Mouse (Mus musculus) forebrain, embryonic 16.5 days (tissue): ENCODE measurements around the gene Rfk. TPM values are rescaled to one million over a fixed set of nuclear protein-coding genes. Genes with fewer than 3 reads are reported as not detected.

Experiments used
- ATAC-seq: fragments of 200-750 bp; cut with Nextera tagmentation; 2 replicates; pipeline ENCODE4 v1.8.0; 2017; ENCODE audit warnings: mild to moderate bottlenecking, moderate library complexity
- H3K27ac ChIP-seq: fragments of 300-500 bp; sonication (generic); 2 replicates; pipeline ENCODE4 v1.5.1; 2014; ENCODE audit warnings: low read length, control low read depth
- H3K27me3 ChIP-seq: fragments of 300-500 bp; sonication (generic); replicated peaks from 2 replicates; pipeline ENCODE4 v1.6.1; 2014; ENCODE audit warnings: low read length; ENCODE audit not compliant: control insufficient read depth, insufficient read depth
- H3K36me3 ChIP-seq: fragments of 300-500 bp; sonication (generic); 2 replicates; pipeline ENCODE4 v1.6.1; 2014; ENCODE audit not compliant: control insufficient read depth, insufficient read depth
- H3K4me1 ChIP-seq: fragments of 300-500 bp; sonication (generic); replicated peaks from 2 replicates; pipeline ENCODE4 v1.6.1; 2014; ENCODE audit warnings: low read length; ENCODE audit not compliant: control insufficient read depth, insufficient read depth
- H3K4me2 ChIP-seq: fragments of 300-500 bp; sonication (generic); 2 replicates; pipeline ENCODE4 v1.6.1; 2014; ENCODE audit warnings: mild to moderate bottlenecking, low read length, control low read depth
- H3K4me3 ChIP-seq: fragments of 300-500 bp; sonication (generic); replicated peaks from 2 replicates; pipeline ENCODE4 v1.5.1; 2014; ENCODE audit warnings: mild to moderate bottlenecking, low read length, control low read depth
- H3K9ac ChIP-seq: fragments of 300-500 bp; sonication (generic); replicated peaks from 2 replicates; pipeline ENCODE4 v1.6.1; 2014; ENCODE audit warnings: low read depth, low read length, control low read depth
- H3K9me3 ChIP-seq: fragments of 300-500 bp; sonication (generic); 2 replicates; pipeline ENCODE4 v1.6.1; 2016; ENCODE audit warnings: low read length; ENCODE audit not compliant: control insufficient read depth
- WGBS: fragments of 180-500 bp; shearing (Covaris S2); extraction: QIAGEN DNeasy Blood & Tissue Kit; methylation state at CpG from one replicate; pipeline ENCODE4 v1.1.7; 2014; 5-methylcytosine and 5-hydroxymethylcytosine counted together
- polyA plus RNA-seq: library from polyadenylated mRNA; unstranded; fragments of >200 nt; fragmentation: Nextera tagmentation; extraction: Ambion mirVana; gene quantifications from 2 replicates; pipeline ENCODE4 v1.2.1, GENCODE M21; 2015

Gene Rfk
- polyA plus RNA-seq, 1 experiment from 2014 or later: 71.4 TPM

DNA sequence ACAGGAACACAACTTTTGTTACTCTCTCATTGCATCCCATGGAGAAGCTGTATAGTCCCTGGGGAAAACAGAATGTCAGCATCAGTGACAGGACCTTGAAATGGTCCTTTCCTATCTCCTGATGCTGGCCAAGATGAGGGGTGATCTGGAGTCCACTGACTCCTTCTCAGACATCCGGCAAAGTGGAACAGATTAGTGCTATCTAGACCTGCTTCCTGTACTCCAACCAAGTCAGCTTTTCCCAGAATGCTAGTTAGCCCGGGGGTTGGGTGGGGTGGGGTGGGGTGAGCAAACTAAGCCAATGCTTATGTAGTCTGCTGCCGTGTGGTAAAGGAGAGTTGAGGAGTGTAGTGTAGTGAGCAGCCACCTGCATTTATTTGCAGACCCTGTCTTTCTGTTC, 29.5 kb downstream of the Rfk start:
- no peak overlapping the region for H3K9ac ChIP-seq
- no peak for ATAC-seq
- H3K4me2 ChIP-seq: no peak overlapping the region
- H3K9me3 ChIP-seq: no peaks in the 10 kb centered on the region
- 91% methylated on average over 3 of the region's 3 CpGs for WGBS
- H3K4me3 ChIP-seq: no peak overlapping the region
- H3K36me3 ChIP-seq: no peaks in the 10 kb centered on the region
- no peak overlapping the region for H3K27ac ChIP-seq
- no peaks in the 10 kb centered on the region for H3K27me3 ChIP-seq
- no peaks in the 10 kb centered on the region for H3K4me1 ChIP-seq

DNA sequence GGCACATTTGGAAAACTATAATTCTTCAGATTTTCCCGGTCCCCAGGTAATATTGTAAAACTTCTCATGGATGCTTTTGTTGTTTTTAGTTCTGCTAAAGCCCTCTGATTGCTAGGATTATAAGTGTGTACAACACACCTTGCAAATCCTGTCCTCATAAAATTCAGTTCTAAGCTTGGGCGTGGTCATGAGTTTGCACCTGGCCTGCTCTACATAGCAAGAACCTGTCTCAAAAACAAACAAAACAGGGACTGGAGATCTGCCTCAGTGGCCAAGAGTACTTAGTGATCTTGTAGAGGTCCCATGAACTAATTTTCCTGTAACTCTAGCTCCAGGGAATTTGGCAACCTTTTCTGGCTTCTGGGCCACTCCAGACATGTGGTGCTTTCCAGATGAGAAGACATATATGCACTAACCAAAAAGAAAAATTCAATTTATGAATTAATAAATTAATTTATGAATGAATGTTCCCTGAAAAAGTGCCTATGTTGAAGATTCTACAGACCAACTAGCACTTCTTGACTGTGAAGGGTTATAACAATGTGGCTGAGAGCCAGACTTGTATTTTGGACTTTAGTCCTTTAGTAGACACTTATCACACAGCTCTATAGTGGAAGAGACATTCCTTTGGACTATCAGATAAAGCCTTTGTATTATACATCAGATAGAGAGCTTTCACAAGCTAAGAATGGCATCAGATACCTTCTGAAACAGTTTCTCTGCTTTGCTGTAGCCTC, 34.1 kb downstream of the Rfk start:
- H3K27ac ChIP-seq: no peak overlapping the region
- no peaks in the 10 kb centered on the region for H3K9me3 ChIP-seq
- no peak overlapping the region for H3K9ac ChIP-seq
- no peaks in the 10 kb centered on the region for H3K27me3 ChIP-seq
- H3K4me3 ChIP-seq: no peak overlapping the region
- H3K4me1 ChIP-seq: no peaks in the 10 kb centered on the region
- ATAC-seq: no peak
- H3K36me3 ChIP-seq: no peaks in the 10 kb centered on the region
- 92% methylated on average over 2 of the region's 2 CpGs for WGBS
- no peak overlapping the region for H3K4me2 ChIP-seq

- ATAC-seq: no peak
- no peak overlapping the region for H3K27ac ChIP-seq
- no peaks in the 10 kb centered on the region for H3K9me3 ChIP-seq
- H3K4me2 ChIP-seq: no peak overlapping the region
- WGBS: 84% methylated on average over 2 of the region's 2 CpGs
- no peak overlapping the region for H3K9ac ChIP-seq
- H3K4me3 ChIP-seq: no peak overlapping the region
- no peaks in the 10 kb centered on the region for H3K4me1 ChIP-seq
- no peaks in the 10 kb centered on the region for H3K27me3 ChIP-seq
- H3K36me3 ChIP-seq: no peaks in the 10 kb centered on the region
These were observed 34.7 kb downstream of the Rfk start for GRCm38 (mm10) chr19:17428561-17428914.

DNA sequence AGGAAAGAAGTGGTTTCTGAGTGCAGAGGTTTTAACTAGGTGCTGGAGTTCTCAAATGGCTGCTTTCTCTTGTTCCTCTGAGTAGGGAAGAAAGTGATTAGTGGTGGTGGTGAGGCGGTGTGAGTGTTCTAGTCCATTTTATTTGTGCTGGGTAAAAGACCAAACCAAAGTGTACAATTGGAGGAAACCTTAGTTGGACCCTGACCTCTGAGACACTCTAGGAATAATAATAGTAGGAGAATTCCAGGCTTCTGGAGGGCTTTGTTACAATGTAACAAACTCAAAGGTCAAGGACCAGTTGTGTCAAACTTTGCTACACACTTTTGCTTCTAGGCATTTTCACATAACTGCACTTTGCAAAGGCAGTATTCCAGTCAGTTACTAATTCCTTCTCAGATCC, 42.8 kb downstream of the Rfk start:
- no peak overlapping the region for H3K9ac ChIP-seq
- no peaks in the 10 kb centered on the region for H3K36me3 ChIP-seq
- H3K9me3 ChIP-seq: no peaks in the 10 kb centered on the region
- 94% methylated on average over 1 of the region's 1 CpGs for WGBS
- no peaks in the 10 kb centered on the region for H3K4me1 ChIP-seq
- no peak overlapping the region for H3K4me2 ChIP-seq
- no peak for ATAC-seq
- no peak overlapping the region for H3K27ac ChIP-seq
- H3K4me3 ChIP-seq: no peak overlapping the region
- H3K27me3 ChIP-seq: no peaks in the 10 kb centered on the region

GRCm38 (mm10) chr19:17439476-17440189, 45.8 kb downstream of the Rfk start:
- no peak overlapping the region for H3K9ac ChIP-seq

GRCm38 (mm10) chr19:17443581-17443980, 49.7 kb downstream of the Rfk start:
- H3K27me3 ChIP-seq: no peaks in the 10 kb centered on the region
- H3K4me1 ChIP-seq: no peaks in the 10 kb centered on the region
- no peaks in the 10 kb centered on the region for H3K36me3 ChIP-seq
- H3K4me3 ChIP-seq: no peak overlapping the region
- no peak overlapping the region for H3K27ac ChIP-seq
- H3K9ac ChIP-seq: no peak overlapping the region
- no peak overlapping the region for H3K4me2 ChIP-seq
- whole genome bisulfite sequencing: 98% methylated on average over 7 of the region's 7 CpGs
- ATAC-seq: no peak
- no peaks in the 10 kb centered on the region for H3K9me3 ChIP-seq

More at GRCm38 (mm10) chr19:17439476-17440189, 45.8 kb downstream of the Rfk start:
- Histone ChIP-seq H3K4me1 (no peaks in the 10 kb centered on the region), H3K4me3 (no peak overlapping the region), H3K36me3 (no peaks in the 10 kb centered on the region), H3K9me3 (no peaks in the 10 kb centered on the region), H3K27ac (no peak overlapping the region), H3K27me3 (no peaks in the 10 kb centered on the region), H3K4me2 (no peak overlapping the region)
- no peak for ATAC-seq
- 69% methylated on average over 4 of the region's 4 CpGs for WGBS

Other genes with a start within 250 kb of the Rfk start
- 0.58 and 0.96 TPM in 2 replicates for gene Gcnt1, start 21.2 kb upstream of the Rfk start, polyA plus RNA-seq